Mouse (Mus musculus) T-helper 1 cell (primary cell): Measurements from ENCODE around the gene Efna2.

Experiments
- in situ Hi-C: fragments of 300-600 bp; cut with MboI, MseI; formaldehyde crosslinking; loops from one replicate; pipeline ENCODE4 v1.15.1; 2025; ENCODE audit warnings: high pct_unique_total_duplicates

Efna2 gene

DNA sequence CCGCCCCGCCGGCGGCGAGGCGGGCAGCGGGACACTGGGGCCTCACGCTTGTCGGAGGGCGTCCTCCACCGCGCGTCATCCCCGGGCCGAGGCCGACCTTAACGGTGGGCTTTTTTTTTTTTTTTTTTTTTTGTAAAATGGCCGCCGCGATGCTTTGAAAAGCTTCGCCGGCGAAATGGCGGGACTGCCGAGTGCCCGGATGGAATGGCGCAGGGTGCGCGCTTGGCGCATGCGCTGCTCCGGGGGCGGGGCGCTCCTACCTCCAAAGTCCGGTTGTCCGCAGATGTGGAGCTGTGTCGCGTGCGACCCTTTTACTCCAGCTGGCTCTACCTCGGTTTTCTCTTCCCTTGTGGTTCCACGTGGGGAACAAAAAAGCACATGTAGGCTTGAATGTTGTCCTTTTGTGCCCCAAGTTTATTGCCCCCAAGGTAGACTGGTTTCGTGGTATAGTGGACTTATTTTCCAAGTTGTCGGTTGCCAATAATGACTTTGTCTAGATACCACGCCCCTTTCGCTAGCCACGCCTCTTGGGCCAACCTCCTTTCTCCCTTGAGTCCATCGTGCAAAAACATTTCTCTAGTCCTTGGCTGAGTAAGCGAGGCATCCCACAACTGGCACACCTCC lies 11.1 kb upstream of the Efna2 start:
- in situ Hi-C loops: no loop called here

- in situ Hi-C loops: no loop called here
Observed at GRCm38 (mm10) chr10:80169070-80169469, 10.2 kb upstream of the Efna2 start.

DNA sequence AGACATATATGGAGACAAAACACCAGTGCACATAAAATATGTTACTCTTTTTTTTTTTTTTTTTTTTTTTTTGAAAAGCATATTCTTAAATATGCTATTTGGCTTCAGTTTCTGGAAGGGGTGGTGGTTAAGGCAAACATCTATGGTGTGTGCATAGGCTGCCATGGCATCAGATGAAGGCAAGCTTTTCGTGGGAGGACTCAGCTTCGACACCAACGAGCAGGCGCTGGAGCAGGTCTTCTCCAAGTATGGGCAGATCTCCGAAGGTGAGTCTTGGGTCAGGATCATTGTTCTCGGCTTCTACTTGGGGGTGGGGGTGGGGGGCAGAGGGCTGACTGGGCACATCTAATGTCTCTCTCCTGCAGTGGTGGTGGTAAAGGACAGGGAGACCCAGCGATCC lies 9.6 kb upstream of the Efna2 start:
- in situ Hi-C loops: no loop called here

- in situ Hi-C loops: no loop called here
Observed at GRCm38 (mm10) chr10:80170052-80170451, 9.2 kb upstream of the Efna2 start.

- in situ Hi-C loops: no loop called here
Observed at GRCm38 (mm10) chr10:80170601-80171021, 8.7 kb upstream of the Efna2 start.

GRCm38 (mm10) chr10:80171252-80171651 lies 8.0 kb upstream of the Efna2 start:
- in situ Hi-C loops: no loop called here

DNA sequence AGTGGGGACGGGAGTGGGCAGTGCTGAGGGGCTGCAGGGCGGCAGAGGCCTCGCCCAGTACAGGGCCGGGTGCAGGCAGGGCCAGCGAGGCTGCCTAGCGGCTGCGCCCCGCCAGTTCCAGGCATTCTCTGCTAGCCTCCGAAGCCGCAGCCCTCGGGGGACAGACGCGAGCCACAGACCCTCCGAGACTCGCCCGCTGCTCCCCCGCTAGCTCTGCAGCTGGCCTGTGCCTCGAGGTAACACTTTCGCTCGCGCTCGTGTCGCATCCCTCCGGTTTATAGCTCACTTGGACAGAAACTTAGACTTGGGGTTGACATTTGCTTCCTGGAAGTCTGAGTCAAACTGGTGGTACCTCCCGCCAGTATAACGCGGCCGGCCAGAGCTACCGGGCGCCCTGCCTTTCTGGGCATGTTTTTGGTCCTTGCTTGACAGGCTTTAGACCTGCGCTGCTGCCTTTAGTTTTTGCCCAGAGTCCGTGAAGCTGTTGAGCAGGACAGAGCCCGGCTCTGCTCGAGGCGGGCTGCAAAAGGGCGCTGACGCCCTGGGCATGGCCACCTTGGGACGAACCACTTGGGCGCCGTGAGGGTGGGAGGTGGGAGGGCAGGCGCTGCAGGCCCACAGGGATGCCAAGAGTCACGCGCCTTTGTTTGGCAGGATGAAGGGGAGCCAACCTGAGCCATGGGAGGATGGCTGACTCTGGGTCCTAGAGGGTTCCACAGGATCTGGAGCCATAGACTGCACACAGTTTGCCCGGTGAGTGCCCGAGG lies 7.3 kb upstream of the Efna2 start:
- in situ Hi-C loops: no loop called here

DNA sequence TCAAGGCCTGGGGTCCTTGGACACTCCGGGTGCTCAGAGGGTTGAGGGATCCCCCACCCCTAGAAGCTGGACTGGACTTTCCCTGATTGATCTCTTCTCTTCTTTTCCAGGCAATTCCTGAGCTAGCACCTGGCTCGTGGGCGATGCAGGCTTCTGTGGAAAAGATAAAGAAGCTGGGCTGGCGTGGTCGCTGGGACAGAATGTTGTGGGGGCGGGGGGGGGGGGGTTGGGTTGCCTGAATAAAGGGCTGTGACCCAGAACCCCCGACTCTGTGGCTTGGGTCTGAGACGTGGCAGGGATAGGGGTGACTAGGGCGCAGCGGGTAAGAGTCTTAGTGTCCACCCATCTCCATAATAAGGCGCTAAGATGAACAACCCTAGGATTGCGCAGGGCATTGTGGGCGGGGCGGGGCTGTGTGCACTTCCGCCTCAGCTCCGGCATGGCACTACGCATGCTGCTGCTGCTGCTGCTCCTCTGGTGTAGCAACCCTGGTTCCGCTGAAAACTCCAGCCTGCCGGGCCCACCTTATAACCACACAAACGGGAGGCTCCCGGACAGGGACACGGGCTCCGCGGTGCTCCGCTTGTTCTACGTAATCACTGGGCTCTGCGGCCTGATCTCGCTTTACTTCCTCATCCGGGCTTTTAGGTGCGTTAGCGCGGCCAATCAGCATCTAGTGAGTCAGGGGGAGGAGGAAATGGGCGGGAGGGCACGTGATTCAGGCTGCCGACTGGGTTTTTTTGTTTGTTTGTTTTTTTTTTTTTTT lies 6.6 kb upstream of the Efna2 start, which contains the start of gene 1600002K03Rik:
Gene 1600002K03Rik (plus strand): TSS at position 418 of the 766 bp plus-strand sequence.
- in situ Hi-C loops: no loop called here

- in situ Hi-C loops: no loop called here
Observed at GRCm38 (mm10) chr10:80173358-80173757, 5.9 kb upstream of the Efna2 start.

- in situ Hi-C loops: no loop called here
Observed at GRCm38 (mm10) chr10:80173955-80174640, 5.2 kb upstream of the Efna2 start.

DNA sequence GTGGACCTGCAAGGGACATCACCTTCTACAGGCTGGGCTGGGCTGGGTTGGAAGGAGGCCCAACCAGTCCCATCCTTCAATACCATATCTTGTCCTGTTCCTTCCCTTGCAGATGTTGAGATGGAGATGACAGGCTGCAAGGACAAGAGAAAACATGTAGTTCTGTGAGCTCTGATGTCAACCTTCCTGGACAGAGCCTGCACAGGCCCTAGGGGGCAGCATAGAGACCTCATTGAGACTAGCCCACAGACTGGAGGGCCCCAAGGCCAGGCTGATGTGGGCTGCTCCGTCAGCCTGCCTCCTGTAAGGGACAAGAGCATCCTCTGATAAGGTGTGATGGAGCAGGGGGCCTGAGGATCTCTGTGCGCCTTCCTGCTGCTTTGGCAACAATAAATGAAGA lies 4.6 kb upstream of the Efna2 start:
- in situ Hi-C loops: loop anchor here (5.0 kb wide), 1 partner anchor 68 kb away; no protein-coding TSS in a partner anchor

DNA sequence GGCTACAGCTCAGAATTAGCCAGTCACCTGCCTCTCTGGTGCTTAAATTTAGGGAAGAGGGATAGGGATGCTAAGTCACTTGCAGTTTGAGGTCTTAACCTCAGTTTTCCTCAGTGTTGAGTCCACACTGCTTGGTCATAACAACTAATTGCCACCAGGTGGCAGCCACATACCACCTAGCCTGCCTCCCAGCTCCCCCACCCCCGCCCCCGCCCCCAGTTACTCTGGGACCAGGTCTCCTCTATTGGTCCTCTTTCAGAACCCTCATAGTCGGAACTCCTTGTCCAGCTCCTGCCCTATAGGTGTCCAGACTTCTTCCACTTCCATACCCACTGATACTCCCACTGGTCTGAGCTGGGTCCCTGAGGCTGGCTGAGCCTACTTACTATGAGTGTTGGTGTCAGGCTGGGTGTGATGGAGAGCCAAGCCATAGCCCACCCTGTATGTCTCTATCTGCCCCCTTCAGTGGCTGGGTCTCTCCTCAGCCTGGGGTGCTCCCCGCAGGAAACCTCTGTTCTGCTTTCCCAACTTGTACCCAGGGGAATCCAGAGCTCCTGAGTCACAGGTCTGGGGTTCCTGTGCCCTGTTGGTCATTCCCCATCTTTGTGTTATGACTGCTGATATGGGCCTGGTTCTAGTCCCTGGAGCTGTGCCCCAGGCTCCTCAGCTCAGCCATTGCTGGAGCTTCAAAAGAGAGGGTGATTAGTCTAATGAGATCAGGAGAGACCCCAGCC lies 3.6 kb upstream of the Efna2 start:
- in situ Hi-C loops: loop anchor here (5.0 kb wide), 1 partner anchor 67 kb away; no protein-coding TSS in a partner anchor

- in situ Hi-C loops: loop anchor here (5.0 kb wide), 1 partner anchor 66 kb away; no protein-coding TSS in a partner anchor
Observed at GRCm38 (mm10) chr10:80176270-80176834, 2.9 kb upstream of the Efna2 start.

DNA sequence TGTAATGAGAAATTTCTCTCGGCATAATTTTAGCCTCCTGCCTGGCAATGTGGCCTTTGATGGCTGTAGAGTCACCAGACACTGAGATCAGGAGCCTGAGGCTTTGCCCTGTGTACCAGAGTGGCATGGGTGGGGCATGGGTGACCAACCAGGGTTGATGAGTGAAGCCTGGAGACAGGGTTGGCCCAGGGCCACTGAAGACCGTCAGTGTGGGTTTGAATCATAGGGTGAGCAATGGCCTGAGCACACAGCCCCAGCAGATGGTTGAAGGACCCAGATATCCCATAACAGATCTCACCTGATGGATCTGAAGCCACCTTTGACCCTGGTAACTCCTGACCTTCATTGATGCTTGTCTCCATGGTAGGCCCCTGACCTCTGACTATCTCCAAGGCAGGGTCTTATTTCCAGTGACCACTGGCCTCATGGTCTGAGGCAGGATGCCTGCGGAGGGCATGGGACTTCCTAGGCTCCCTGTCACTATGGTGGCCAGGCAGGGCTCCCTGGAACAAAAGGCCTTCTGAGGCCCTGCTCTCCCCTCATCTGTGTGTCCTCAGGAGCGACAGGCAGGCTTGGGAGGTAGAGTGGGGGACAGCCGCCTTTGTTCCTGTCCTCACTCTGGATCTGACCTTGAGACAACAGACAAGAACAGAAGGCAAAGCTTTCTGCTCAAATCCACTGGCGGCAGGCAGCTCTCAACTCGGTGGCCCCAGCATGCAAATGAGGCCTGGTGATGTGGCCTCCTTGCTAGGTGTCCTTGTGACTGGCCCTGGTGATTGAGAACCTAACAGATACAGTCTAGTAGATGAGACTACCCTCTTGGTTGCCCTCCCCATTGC lies 1.6 kb upstream of the Efna2 start:
- in situ Hi-C loops: loop anchor here (5.0 kb wide), 1 partner anchor 65 kb away; no protein-coding TSS in a partner anchor

DNA sequence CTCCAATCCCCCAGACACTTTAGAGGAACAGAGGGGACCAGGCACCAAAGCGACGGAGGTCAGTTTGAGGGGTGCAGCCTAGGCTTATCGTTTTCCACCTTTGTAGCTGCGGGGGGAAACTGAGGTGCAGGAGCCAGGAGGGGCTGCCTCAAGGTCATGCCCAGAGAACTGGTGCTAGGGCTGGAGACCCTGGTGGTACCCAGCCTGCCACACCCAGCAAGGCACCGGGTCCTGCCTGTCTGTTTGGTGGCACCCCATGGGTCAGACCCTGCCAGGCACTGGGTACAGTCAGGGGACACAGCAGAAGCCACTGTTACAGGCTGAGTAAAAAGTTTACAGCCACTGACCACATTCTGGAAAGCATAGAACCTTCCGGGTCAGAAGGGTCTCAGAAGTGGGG lies 1.0 kb downstream of the Efna2 start:
- in situ Hi-C loops: no loop called here

DNA sequence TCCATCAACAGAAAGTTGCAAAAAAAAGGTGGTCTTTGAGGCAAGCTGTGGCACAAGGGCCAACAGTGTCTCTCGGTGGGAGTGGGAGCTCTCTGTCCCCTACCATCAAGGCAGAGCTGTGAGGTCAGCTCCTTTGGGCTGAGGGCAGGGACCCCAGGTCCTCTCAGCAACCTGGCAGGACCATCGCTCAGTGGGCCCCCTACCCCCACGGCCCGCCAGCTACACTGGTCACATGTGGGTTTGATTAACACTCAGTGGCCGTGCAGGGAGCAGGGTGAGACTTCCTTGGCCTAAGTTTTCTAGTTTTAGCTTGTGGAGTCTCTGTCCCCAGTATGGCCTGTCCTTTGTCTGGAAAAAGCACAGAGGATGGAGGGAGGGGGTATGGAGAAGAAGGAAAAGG lies 1.5 kb downstream of the Efna2 start:
- in situ Hi-C loops: no loop called here

DNA sequence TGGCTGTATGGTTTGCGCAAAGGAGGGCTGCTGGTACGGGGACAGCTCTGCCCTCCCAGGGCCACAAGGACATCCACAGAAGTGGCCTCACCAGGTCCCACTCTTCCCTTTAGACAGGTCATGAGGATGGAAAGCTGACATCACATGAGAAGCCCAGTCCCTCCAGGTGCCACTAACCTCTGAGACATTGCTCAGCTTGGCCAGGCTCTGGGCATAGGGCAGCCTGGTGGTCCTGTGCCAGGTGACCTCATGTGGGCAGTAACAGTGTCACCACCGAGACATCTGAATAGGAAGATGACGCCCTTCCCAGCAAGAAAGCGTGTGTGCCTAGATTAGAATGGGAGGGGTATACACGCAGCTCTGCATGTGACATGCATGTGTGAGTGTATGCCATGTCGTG lies 3.3 kb downstream of the Efna2 start:
- in situ Hi-C loops: no loop called here

GRCm38 (mm10) chr10:80186649-80187048 lies 7.4 kb downstream of the Efna2 start:
- in situ Hi-C loops: no loop called here

GRCm38 (mm10) chr10:80187739-80188138 lies 8.5 kb downstream of the Efna2 start:
- in situ Hi-C loops: no loop called here
